Mouse (Mus musculus): ENCODE results near the gene Pold4. TPM values are rescaled to one million over a fixed set of nuclear protein-coding genes. Genes with fewer than 3 reads are reported as not detected.

Pold4 gene
- total and polyA plus RNA-seq, 3 experiments, result 36.8 to 76.4 (median 53.4) TPM

DNA sequence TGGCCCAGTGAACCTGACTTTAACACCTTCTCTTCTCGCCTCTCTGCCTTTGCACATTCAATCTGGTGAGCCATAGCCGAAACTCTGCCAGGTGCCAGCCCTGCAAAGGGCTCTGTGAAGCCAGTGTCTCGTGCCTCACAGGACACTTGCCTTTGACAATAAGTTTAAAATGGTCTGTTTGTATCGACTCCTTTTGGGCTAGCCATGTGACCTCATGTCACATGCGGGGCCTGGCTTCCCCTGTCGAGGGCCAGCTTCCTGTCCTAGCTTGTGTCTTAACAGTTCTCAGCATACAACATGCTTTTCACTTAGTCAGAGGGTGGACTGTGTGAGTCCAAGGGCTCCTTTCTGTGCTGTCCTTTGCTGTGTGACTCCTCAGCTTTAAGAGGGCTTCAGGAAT lies 31.1 kb downstream of the Pold4 start:
- no peak overlapping the region for H3K4me2 ChIP-seq (ENCODE audit: insufficient read depth, low read depth, poor library complexity, severe bottlenecking)
- no peak overlapping the region for H3K9ac ChIP-seq (ENCODE audit: insufficient read depth, low read depth)
- H3K27ac ChIP-seq (ENCODE audit: insufficient read depth, low read depth), result peak overlapping the region; percentile 42
- TF ChIP-seq TCF12 (IDR thresholded peaks at IDR 0.05; ENCODE audit: low read depth, low read length) (no peak), RCOR1 (conservative IDR thresholded peaks at IDR 0.05; ENCODE audit: low read depth, low read length) (no peak), POLR2AphosphoS2 (IDR thresholded peaks at IDR 0.05; ENCODE audit: low read depth, low read length) (no peak), ZNF384 (IDR thresholded peaks at IDR 0.05; ENCODE audit: low read depth, low read length) (no peak), USF1 (IDR thresholded peaks at IDR 0.05; ENCODE audit: low read depth, low read length) (no peak), MEF2A (IDR thresholded peaks at IDR 0.05; ENCODE audit: borderline replicate concordance, low read depth, low read length) (no peak), TBP (conservative IDR thresholded peaks at IDR 0.05; ENCODE audit: low read depth, low read length) (no peak), MAFK (IDR thresholded peaks at IDR 0.05; ENCODE audit: insufficient replicate concordance, low read length) (no peak)
- H3K79me2 ChIP-seq (replicated peaks; ENCODE audit: control insufficient read depth, extremely low read depth, insufficient read depth, poor library complexity, severe bottlenecking), result no peaks in the 10 kb centered on the region
- in situ Hi-C loops (cut with MboI; ENCODE audit: low pct_ligation_motif_present, low pct_unique_long_range_greater_than_20kb, low sequenced_read_pairs) (no loop called here), dilution Hi-C loops (cut with MboI; ENCODE audit: extremely low pct_ligation_motif_present, extremely low pct_unique_long_range_greater_than_20kb, low sequenced_read_pairs) (no loop called here)
- H3K4me3 ChIP-seq (replicated peaks in 1 of 3; ENCODE audit: low read depth in 2 of 3, low read length in 2 of 3, poor library complexity in 1 of 3), result no peak overlapping the region
- no peaks in the 10 kb centered on the region for H3K27me3 ChIP-seq (replicated peaks)
- no peak for DNase-seq (ENCODE audit: extremely low read depth)
- peaks cover 43 to 57% of the 10 kb centered on the region in 2 experiments for H3K36me3 ChIP-seq (replicated peaks in 1 of 2; ENCODE audit: control insufficient read depth in 1 of 2, insufficient read depth in 1 of 2, low read length in 1 of 2)
- H3K4me1 ChIP-seq (ENCODE audit: control insufficient read depth in 1 of 2, insufficient read depth in 2 of 2), result peaks cover 17 to 50% of the 10 kb centered on the region in 2 experiments
- no peaks in the 10 kb centered on the region for H3K9me3 ChIP-seq (replicated peaks; ENCODE audit: low read length)

DNA sequence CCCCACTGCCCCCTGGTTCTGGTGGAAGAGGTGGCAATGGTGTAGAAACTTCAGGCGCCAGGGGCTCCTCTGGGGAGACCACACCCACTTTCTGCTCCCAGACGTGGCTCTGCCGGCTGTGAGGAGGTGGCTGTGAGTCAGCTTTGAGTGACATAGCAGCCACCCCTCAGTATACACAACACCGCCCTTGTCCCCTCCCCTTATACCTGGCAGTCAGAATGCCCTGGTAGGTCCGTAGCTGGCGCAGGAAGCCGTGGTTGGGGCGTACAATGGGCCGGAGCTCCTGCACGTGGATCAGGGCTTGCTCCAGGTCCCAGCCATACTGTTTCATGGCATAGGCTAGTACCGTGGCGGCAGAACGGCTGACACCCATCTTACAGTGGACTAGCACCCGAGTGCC lies 32.0 kb downstream of the Pold4 start:
- Histone ChIP-seq H3K4me1 (ENCODE audit: control insufficient read depth in 1 of 2, insufficient read depth in 2 of 2) (peaks cover 17 to 47% of the 10 kb centered on the region in 2 experiments), H3K27ac (ENCODE audit: insufficient read depth, low read depth) (no peak overlapping the region), H3K79me2 (replicated peaks; ENCODE audit: control insufficient read depth, extremely low read depth, insufficient read depth, poor library complexity, severe bottlenecking) (no peaks in the 10 kb centered on the region), H3K9ac (ENCODE audit: insufficient read depth, low read depth) (no peak overlapping the region), H3K4me2 (ENCODE audit: insufficient read depth, low read depth, poor library complexity, severe bottlenecking) (no peak overlapping the region), H3K4me3 (replicated peaks in 1 of 3; ENCODE audit: low read depth in 2 of 3, low read length in 2 of 3, poor library complexity in 1 of 3) (no peak overlapping the region), H3K9me3 (replicated peaks; ENCODE audit: low read length) (no peaks in the 10 kb centered on the region), H3K27me3 (replicated peaks) (no peaks in the 10 kb centered on the region), H3K36me3 (replicated peaks in 1 of 2; ENCODE audit: control insufficient read depth in 1 of 2, insufficient read depth in 1 of 2, low read length in 1 of 2) (peaks cover 50 to 66% of the 10 kb centered on the region in 2 experiments)
- TF ChIP-seq MYC (IDR thresholded peaks at IDR 0.05; ENCODE audit: low read depth, low read length), result no peak
- TF ChIP-seq RCOR1 (conservative IDR thresholded peaks at IDR 0.05; ENCODE audit: low read depth, low read length), result no peak
- TF ChIP-seq CTCF (conservative IDR thresholded peaks at IDR 0.05 in 1 of 2, IDR thresholded peaks at IDR 0.05 in 1 of 2; ENCODE audit: low read depth in 2 of 2, low read length in 2 of 2), result no peak
- TF ChIP-seq TBP (conservative IDR thresholded peaks at IDR 0.05; ENCODE audit: low read depth, low read length), result no peak
- no peak for TF ChIP-seq NELFE (IDR thresholded peaks at IDR 0.05; ENCODE audit: low read depth, low read length)
- no peak for TF ChIP-seq JUND (conservative IDR thresholded peaks at IDR 0.05; ENCODE audit: low read depth, low read length)
- TF ChIP-seq SMC3 (IDR thresholded peaks at IDR 0.05; ENCODE audit: low read depth, low read length), result no peak
- no peak for TF ChIP-seq E2F4 (IDR thresholded peaks at IDR 0.05; ENCODE audit: insufficient replicate concordance, low read depth, low read length)
- TF ChIP-seq MXI1 (IDR thresholded peaks at IDR 0.05; ENCODE audit: low read depth, low read length), result no peak
- no peak for TF ChIP-seq HCFC1 (IDR thresholded peaks at IDR 0.05; ENCODE audit: low read depth, low read length)
- no peak for TF ChIP-seq EP300 (IDR thresholded peaks at IDR 0.05; ENCODE audit: low read length)
- TF ChIP-seq RAD21 (IDR thresholded peaks at IDR 0.05; ENCODE audit: low read depth, low read length), result no peak
- TF ChIP-seq ZC3H11A (IDR thresholded peaks at IDR 0.05; ENCODE audit: low read depth, low read length), result no peak
- no peak for TF ChIP-seq MAX (IDR thresholded peaks at IDR 0.05; ENCODE audit: low read length)
- no peak for TF ChIP-seq TCF12 (IDR thresholded peaks at IDR 0.05; ENCODE audit: low read depth, low read length)
- dilution Hi-C loops (cut with MboI; ENCODE audit: extremely low pct_ligation_motif_present, extremely low pct_unique_long_range_greater_than_20kb, low sequenced_read_pairs) (no loop called here), in situ Hi-C loops (cut with MboI; ENCODE audit: low pct_ligation_motif_present, low pct_unique_long_range_greater_than_20kb, low sequenced_read_pairs) (no loop called here)
- DNase-seq (ENCODE audit: extremely low read depth), result no peak

All from CH12.LX (cell line).